Mouse (Mus musculus) T-helper 17 cell (primary cell): ENCODE measurements around the gene Pipox.

Source experiments
- in situ Hi-C, 2 experiments: fragments of 300-600 bp; cut with MboI, MseI; formaldehyde crosslinking; loops; 1 replicate in 1 of 2; 2 replicates in 1 of 2; pipeline ENCODE4 v1.15.1; 2025; ENCODE audit warnings: high pct_unique_total_duplicates in 2 of 2

The Pipox gene

GRCm38 (mm10) chr11:77884524-77885245 is 9.2 kb downstream of the Pipox start:
- in situ Hi-C loops, result no loop called here

DNA sequence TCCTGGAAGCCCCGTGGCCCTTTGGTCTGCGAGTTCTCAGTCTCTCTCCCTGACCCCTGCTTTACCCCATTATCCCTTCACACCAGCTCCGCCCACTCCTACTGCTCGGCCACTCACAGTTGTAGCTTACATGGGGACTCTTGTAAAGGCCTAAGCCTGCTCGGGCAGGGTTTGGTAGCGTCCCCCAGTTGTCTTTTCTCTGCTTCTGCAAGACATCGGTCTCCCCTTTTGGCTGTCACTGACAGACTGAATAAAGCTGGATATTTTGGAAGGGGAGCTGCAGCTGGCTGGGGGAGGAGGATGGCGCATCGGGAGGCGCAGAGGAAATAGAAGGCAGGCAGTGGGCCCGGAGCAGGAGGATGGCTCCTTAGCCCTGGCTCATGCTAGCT is 17.1 kb downstream of the Pipox start:
- in situ Hi-C loops, result no loop called here

DNA sequence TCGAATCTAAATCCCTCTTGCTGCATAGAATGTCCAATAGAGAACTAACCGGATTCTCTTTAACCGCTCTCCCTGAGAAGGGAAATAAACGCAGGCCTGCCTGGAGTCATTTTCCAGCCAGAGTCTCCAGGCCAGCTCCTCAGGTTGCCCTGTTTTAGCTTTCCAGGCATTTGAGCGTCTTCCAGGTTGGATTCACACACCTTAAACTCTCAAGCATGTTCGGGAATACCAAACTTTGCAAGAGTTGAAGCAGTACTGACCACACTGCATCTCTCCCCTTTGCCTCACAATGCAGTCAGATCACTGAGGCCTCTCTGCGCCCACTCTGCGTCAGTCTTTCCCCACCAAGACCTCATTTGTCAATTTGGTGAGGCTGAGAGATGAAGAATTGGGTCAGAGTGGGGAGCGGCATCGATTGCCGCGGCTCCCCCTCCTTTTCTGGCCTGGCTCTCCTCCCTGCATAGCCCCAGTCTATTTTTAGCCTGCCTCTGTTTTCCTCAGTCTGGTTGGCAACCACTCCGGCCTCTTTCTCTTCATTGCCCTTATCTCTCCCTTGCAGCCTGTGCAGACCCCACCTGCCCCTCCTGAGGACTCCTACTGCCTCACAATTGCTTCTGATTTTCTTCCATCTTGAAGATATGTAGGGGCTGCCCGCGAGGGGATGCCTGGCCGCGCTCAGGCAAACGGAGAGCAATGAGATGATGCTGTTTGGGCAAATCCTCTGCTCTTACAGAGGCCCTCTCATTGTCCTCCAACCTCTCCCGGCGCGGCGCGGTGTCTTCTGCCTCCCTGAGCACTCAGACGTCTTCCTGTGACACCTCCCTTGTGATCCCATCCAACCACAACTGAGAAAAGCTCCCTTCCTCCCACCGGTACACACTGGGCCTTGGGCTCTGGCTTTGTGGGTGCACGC is 17.8 kb downstream of the Pipox start:
- in situ Hi-C loops, result no loop called here

GRCm38 (mm10) chr11:77875269-77875668 is 18.6 kb downstream of the Pipox start:
- in situ Hi-C loops, result no loop called here

DNA sequence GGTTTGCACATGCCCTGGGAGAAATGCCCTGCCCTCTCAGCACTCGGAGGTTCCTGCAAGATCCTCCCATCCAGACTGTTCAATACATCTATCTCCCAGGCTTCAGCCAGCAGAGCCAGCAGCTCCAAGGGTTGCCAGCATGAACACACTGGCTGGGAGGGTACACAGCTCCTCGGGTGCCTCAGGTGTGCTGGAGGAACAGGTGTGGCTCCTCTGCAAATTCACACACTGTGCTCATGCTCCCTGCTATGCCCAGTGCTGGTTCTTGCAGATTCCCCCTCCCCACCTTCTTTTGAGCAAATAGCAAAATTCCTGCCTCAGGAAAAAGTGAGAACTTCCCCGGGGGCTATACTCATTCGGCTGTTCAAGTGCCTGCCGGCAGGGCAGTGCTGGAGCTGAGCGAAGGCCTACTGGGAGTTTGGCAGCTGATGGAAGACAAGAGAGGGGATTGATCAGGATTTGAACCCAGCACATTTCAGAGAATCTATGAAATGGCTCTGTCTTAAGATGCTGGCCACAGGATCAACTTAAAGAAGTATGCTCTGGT is 19.1 kb downstream of the Pipox start:
- in situ Hi-C loops, result no loop called here

- in situ Hi-C loops, result no loop called here
Observed at GRCm38 (mm10) chr11:77873116-77873515, 20.8 kb downstream of the Pipox start.

GRCm38 (mm10) chr11:77872685-77873084 is 21.2 kb downstream of the Pipox start:
- in situ Hi-C loops, result no loop called here

- in situ Hi-C loops, result no loop called here
Observed at GRCm38 (mm10) chr11:77872236-77872635, 21.7 kb downstream of the Pipox start.

- in situ Hi-C loops, result no loop called here
Observed at GRCm38 (mm10) chr11:77871436-77871835, 22.5 kb downstream of the Pipox start.

DNA sequence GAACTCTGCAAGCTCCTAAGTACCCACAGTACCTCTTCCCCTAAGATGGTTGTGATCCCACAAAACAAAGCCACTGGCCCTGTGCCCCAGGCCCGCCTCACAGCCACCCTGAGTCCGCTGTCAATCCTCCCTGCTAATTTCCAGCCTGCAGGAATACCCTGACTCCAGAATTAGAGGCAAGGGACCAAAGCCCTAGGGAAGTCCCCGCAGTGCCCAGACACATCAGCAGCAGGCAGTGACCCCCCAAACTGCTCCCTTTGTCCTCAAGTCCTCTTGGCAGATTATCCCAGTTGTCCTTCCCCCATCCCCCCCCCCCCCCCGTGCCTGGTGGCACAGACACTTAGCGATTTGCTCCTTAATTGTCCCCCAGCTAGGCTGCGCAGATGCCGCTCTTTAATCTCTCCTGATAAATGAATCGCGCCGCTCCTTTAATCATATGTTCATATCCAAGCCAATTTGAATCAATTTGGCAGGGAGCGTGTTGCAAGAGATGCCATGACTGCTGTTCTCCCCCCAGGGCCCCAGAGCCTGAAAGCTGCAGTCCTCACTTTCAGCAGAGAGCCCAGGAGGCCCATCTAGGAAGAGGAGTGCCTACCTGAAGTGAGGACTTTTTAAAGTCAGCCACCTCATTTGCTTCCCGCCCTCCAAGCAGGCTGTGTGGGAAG is 26.3 kb downstream of the Pipox start:
- in situ Hi-C loops, result no loop called here

DNA sequence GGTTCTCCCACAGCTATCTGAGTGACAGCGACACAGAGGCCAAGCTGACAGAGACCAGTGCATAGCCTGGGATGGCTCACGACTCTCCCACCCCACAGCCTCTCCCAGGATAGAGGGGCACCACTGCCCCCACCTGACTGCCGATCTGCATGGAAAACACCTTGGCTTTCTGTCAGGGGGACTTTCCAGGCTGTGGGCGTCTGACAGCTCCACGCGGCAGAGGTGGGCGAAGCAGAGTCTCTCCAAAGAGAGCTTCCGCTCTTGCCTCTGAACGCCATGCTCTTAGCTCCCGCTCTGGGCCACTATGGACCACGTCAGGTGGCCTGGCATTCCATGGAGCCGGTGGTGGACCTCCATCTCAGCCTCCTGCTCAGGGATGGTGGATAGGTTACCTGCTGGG is 29.1 kb downstream of the Pipox start:
- in situ Hi-C loops, result no loop called here

GRCm38 (mm10) chr11:77862887-77863286 is 31.0 kb downstream of the Pipox start:
- in situ Hi-C loops, result no loop called here

DNA sequence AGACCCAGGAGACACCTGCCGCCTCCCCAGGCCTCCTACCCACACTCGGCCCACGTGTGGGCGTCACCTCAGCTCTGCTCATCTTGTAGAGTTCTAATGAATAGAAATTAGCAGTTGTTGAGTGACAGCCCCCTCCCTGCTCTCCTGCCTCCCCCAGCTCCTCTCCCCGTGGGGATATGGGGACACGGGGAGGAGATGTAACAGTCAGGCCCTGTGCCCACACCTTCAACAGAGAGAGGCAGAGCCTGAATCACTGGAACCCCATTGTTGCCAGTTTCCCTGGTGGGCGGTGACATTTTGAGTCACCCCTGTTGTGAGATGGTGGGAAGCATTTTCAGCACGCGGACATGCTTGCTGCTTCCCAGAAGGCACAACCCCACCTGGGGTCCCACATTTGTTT is 32.9 kb downstream of the Pipox start:
- in situ Hi-C loops, result no loop called here

GRCm38 (mm10) chr11:77858589-77858988 is 35.3 kb downstream of the Pipox start:
- in situ Hi-C loops, result no loop called here

GRCm38 (mm10) chr11:77857089-77857488 is 36.8 kb downstream of the Pipox start:
- in situ Hi-C loops, result no loop called here

DNA sequence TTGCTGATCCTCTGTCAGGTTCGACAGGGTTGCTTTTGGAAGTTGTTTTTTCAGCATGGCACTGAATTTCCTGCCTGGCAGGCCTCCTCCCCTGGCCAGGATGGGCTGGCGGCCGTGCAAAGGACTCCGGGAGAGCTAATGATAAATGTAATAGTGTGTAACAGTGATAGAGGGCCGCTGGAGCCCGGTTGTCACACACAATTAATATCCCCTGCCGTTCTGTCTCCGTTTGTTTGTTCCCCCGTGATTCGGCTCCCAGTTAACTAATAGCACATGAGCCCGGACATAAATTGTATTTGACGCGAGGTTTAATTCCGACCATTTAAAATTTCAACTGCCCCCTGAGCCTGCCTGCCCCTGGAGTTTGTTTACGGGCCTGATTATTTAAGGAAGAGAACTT is 38.5 kb downstream of the Pipox start:
- in situ Hi-C loops, result no loop called here

DNA sequence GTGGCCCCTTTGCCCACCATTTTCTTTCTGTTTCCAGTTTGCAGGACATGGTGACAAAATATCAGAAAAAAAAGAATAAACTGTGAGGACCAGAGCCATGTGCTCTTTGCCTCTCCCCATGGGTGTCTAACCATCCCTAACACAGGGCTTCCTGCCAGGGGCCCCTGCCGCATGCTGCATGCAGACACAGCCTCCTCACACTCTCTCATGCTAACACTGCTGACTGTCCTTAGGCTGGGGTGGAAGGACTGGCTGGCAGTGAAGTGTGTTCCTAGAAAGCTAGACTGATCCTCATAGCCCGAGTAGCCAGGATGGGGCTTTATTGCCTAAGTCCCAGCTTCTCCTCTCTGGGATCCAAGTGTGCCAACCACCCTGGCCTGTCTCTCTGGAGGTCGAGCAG is 39.3 kb downstream of the Pipox start:
- in situ Hi-C loops, result no loop called here

DNA sequence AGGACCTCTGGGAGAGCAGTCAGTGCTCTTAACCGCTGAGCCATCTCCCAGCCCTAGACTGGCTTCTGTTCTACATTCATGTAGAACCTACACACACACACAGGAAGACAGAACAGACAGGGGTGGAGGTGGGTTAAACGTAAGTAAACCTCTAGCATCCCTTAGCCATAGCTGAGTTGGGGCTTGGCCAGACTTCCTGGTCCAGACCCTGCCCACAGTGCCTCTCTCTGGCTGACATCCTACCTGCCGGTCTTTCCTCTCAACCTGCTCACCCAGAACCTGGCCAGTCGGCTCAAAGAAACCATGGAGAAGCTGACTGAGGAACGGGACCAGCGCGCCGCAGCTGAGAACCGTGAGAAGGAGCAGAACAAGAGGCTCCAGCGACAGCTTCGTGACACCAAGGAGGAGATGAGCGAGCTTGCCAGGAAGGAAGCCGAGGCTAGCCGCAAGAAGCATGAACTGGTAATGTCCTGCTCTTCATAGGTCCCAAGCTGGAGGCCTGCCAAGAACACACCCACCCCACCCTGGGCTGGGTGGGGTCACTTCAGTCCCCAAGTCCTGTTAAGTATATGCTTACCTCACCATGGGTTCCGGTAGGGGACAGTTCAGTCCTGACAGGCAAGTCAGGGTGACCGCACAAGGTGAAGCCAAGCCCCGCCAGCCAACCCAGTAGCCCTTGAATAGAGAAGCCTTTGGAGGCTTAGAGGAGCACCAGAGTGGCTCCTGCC is 40.8 kb downstream of the Pipox start:
- in situ Hi-C loops, result no loop called here

DNA sequence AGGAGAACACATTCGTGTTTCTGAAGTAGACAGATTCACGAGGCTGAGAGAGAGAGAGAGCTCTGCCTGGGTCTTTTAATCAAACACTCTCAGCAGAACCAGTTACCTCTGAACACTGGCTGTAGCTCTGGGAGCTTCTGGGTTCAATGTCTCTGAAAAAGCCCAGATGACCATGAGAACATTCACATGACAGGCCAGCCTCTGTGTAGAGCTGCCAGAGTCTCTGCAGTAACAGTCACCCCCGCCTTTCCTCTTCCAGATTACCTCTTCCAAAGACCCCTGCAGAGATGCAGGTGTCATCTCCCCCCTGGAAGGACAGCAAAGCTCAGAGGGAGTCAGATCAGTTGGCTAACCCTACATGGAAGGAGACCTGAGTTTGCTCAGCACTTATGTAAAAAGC is 41.7 kb downstream of the Pipox start:
- in situ Hi-C loops, result no loop called here

GRCm38 (mm10) chr11:77851483-77852010 is 42.3 kb downstream of the Pipox start:
- in situ Hi-C loops, result no loop called here
